Mouse (Mus musculus) lung, adult 2 months (tissue): ENCODE results near the gene Drd4. TPM values are rescaled to one million over a fixed set of nuclear protein-coding genes. Genes with fewer than 3 reads are reported as not detected.

Source experiments
- DNase-seq: peaks from one replicate; pipeline ENCODE4 v3.0.0; 2022
- H3K4me1 ChIP-seq: fragments of 200-500 bp; 2 replicates; pipeline ENCODE4 v1.6.1; 2011; ENCODE audit warnings: low read length; ENCODE audit not compliant: control insufficient read depth, insufficient read depth
- H3K4me3 ChIP-seq: fragments of 200-500 bp; replicated peaks from 2 replicates; pipeline ENCODE3; 2011; ENCODE audit warnings: low read depth, mild to moderate bottlenecking, control low read depth, low read length; ENCODE audit errors: extremely low read depth
- CTCF ChIP-seq: fragments of 200-500 bp; IDR thresholded peaks from 2 replicates; pipeline ENCODE4 v1.5.1; 2011; ENCODE audit warnings: mild to moderate bottlenecking, low read length, control low read depth; ENCODE audit not compliant: insufficient read depth
- POLR2A ChIP-seq: fragments of 200-500 bp; IDR thresholded peaks from 2 replicates; pipeline ENCODE4 v1.6.1; 2011; ENCODE audit warnings: low read depth, mild to moderate bottlenecking, control low read depth, low read length, borderline replicate concordance; ENCODE audit errors: extremely low read depth
- WGBS: fragments of 180-500 bp; shearing (Covaris S2); methylation state at CpG from one replicate; pipeline ENCODE4 v1.1.7; 2018; 5-methylcytosine and 5-hydroxymethylcytosine counted together
- polyA plus RNA-seq: library from polyadenylated mRNA; depleted of rRNA; stranded (reverse); fragments of >200 nt; gene quantifications from 2 replicates; pipeline ENCODE4 v1.2.3, GENCODE M21; 2012

The Drd4 gene
- polyA plus RNA-seq, 1 experiment: not detected

GRCm38 (mm10) chr7:141268466-141269272 is 23.1 kb upstream of the Drd4 start:
- H3K4me3 ChIP-seq: peak overlapping the region; percentile 51
- peaks cover 8% of the 10 kb centered on the region for H3K4me1 ChIP-seq
- 38% methylated on average over 24 of the region's 24 CpGs for WGBS
- peak; percentile 28; the same call in 1 of the 2 replicates for TF ChIP-seq POLR2A
- no peak for TF ChIP-seq CTCF
- DNase-seq: peak; percentile 26

- H3K4me1 ChIP-seq: peaks cover 8% of the 10 kb centered on the region
- TF ChIP-seq POLR2A (no peak), CTCF (no peak)
- no peak for DNase-seq
- WGBS: 59% methylated on average over 14 of the region's 14 CpGs
- H3K4me3 ChIP-seq: peak overlapping the region; percentile 51
Measured at GRCm38 (mm10) chr7:141269273-141269545, 22.6 kb upstream of the Drd4 start.

GRCm38 (mm10) chr7:141270631-141271030 is 21.2 kb upstream of the Drd4 start:
- H3K4me3 ChIP-seq: no peak overlapping the region
- DNase-seq: no peak
- TF ChIP-seq CTCF (no peak), POLR2A (no peak)
- H3K4me1 ChIP-seq: peaks cover 2% of the 10 kb centered on the region; the same call in 1 of the 2 replicates
- WGBS: 79% methylated on average over 3 of the region's 3 CpGs

DNA sequence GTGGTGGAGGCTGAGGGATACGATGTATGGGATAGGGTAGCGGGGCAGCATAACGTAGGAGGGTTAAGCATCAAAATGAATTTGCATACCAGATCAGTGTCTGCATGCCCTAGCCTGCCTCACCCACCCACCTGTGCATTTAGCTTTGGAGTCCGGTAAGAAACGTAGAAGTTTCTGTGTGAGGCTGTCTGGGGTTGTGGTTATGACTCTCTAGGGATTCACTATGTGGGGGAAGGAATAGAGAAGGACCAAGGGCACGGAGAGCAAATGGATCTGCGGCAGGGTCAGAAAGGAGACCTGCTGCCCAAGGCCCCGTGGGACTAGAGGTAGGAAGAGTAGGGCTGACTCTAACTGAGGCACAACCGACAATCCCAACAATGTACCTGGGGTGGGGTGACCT is 16.4 kb upstream of the Drd4 start:
- TF ChIP-seq POLR2A (no peak), CTCF (no peak)
- H3K4me1 ChIP-seq: 0 out of 2 replicates have a peak, but pooled peaks cover 2% of the 10 kb centered on the region
- DNase-seq: no peak
- no peak overlapping the region for H3K4me3 ChIP-seq
- 85% methylated on average over 9 of the region's 9 CpGs for WGBS

DNA sequence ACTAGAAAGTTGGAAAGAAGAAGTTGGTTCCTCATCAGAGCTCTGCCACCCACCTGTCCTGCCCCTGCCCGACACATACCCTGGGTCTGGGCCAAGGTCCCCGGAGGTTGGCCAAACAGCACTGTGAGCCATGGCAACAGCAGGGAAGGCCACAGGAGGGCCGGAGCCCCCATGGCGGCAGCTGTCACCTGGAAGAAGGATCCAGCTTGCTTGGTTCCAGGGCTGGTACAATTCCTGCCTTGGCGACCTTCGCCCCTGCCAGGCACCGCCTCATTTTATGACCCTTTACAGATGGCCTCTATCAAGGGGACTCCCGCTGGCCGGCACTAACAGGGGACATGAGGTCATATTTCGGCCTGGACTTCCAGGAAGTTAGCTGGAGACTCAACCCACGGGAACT is 15.3 kb upstream of the Drd4 start, which contains the start of gene Cdhr5:
TSS of gene Cdhr5 (minus strand) at position 241 of the 400 bp plus-strand sequence.
- Histone ChIP-seq H3K4me3 (no peak within 1 kb of the TSS), H3K4me1 (0 out of 2 replicates have a peak, but pooled peaks cover 2% of the 10 kb centered on the region)
- 65% methylated on average over 11 of the region's 11 CpGs for WGBS
- no peak for DNase-seq
- TF ChIP-seq CTCF (no peak), POLR2A (no peak)

DNA sequence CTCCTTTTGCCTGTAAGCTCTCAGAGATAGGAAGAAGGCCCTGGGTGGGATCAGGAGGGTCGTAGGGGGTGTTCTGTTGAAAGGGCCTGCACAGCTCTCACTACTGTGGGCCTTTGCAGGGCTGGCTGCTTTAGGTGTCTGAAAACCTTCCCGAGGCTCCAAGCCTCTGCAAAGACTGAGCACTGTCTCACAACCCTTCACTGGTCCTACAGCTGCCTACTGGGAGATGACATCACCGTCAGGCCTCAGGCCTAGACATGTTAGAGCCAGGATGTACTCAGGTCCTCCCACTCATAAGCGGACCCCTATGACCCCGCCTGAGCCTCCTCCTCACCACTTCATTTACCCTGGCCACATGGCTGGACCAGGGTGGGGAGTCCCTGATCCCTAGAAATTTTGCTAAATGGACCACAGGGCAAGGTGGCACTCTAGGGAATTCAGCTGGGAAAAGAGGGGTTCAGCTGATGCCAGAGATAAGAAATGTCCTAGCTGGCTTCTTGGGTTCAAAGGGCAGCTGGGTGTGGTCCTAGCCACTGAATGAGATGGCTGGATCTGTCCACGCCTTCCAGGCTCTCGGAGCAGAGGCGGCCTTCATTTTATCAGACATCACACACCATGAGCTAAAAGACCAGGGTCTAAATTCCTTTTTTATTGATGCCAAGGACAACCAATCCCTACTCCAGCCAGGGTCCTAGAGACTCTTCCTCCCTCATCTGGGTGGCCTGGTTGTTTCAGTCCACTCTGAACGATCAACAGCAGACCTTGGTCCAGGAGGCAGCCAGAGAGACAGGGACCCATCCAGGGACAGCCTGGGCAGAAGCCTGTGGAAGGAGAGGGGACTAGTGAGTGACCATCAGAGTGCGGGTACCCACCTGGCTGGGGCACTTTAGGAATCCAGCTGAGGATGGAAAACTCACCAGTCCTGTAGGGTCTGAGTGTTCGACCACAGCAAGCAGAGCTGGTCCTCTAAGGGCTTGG is 13.8 kb upstream of the Drd4 start:
- TF ChIP-seq POLR2A (no peak), CTCF (no peak)
- Histone ChIP-seq H3K4me3 (no peak overlapping the region), H3K4me1 (0 out of 2 replicates have a peak, but pooled peaks cover 2% of the 10 kb centered on the region)
- no peak for DNase-seq
- WGBS: 86% methylated on average over 11 of the region's 11 CpGs

DNA sequence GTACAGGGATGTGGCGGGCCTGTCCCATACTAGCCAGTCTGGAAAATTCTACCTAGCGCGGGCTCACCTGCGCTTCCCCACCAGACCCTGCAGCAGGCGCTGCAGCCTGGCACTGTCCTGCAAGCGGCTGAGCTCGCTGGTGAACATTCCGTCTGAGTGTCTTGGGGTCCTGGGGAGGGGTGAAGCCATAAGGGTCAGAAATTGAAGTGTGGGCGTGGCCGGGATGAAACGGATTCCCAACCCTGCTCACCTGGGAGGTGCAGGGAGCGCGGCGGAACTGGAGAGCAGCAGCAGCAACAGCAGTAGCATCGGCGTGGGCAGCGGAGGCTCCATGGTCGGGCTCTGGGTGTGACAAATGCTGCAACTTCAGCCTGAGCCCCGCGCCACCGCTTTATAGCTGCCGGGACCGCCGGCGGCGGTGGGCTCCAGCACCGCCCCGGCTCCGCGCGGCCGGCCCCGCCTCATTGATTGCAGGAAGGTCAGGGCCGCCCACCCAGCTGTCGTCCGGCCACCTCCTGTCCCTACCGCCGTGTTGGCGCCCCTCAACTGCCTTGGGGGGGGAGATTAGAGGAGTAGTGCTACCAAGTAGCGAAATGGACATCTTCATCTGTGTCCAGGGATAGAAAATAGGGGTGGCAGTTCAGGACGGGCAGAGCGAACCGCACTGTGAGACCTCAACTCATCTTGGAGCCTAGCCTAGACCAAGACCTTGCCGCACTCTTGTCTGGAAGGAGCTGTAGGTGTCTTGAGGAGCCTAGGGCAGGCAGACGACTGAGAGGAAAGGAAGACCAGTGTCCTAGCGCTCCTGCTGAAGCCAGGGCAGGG is 12.8 kb upstream of the Drd4 start, which contains the start of gene Sct:
TSS of gene Sct (minus strand) at position 368 of the 825 bp plus-strand sequence.
- Histone ChIP-seq H3K4me3 (peak within 1 kb of the TSS; percentile 27), H3K4me1 (0 out of 2 replicates have a peak, but pooled peaks cover 2% of the 10 kb centered on the region)
- 9% methylated on average over 46 of the region's 46 CpGs for WGBS
- DNase-seq: no peak
- TF ChIP-seq CTCF (peak; percentile 33), POLR2A (no peak)

DNA sequence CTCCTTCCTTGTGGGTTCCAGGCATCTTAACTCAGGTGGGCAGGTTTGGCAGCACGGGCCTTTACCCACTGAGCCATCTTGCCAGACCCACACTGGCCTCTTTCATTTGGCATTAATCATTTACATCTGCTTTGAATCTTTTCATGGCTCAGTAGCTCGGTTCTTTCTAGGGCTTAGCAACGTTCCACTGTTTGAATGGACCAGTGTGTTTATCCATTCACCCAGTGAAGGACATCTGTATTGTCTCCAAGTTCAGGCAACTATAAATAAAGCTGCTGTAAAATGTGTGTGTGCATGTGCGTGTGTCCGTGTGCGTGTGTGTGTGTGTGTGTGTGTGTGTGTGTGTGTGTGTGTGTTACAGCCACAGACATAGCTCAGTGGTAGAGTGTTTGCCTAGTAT is 10.4 kb upstream of the Drd4 start:
- no peak for TF ChIP-seq CTCF
- 68% methylated on average over 6 of the region's 6 CpGs for WGBS
- Histone ChIP-seq H3K4me3 (no peak overlapping the region), H3K4me1 (0 out of 2 replicates have a peak, but pooled peaks cover 2% of the 10 kb centered on the region)
- no peak for DNase-seq

GRCm38 (mm10) chr7:141282756-141283155 is 9.1 kb upstream of the Drd4 start:
- WGBS: 80% methylated on average over 4 of the region's 4 CpGs
- DNase-seq: no peak
- TF ChIP-seq CTCF: no peak
- no peak for TF ChIP-seq POLR2A
- H3K4me3 ChIP-seq: no peak overlapping the region
- H3K4me1 ChIP-seq: 0 out of 2 replicates have a peak, but pooled peaks cover 2% of the 10 kb centered on the region
